Mouse (Mus musculus) telencephalon, adult 2 months (tissue): ENCODE data around the gene Mfn2.
A peak's percentile ranks its signal among the peaks of the same experiment; 100 is the strongest.

Source experiments
- DNase-seq: peaks from one replicate; pipeline ENCODE4 v3.0.0-alpha.2; 2011; ENCODE audit warnings: low read depth, low spot score

Gene Mfn2

GRCm38 (mm10) chr4:147918459-147919121, 14.1 kb upstream of the Mfn2 start:
- DNase-seq, result no peak

- DNase-seq, result no peak
Observed at GRCm38 (mm10) chr4:147909486-147909885, 5.0 kb upstream of the Mfn2 start.

- no peak for DNase-seq
Observed at GRCm38 (mm10) chr4:147906230-147906629, 1.7 kb upstream of the Mfn2 start.

- DNase-seq, result no peak
Observed at GRCm38 (mm10) chr4:147905090-147905659, 671 bp upstream of the Mfn2 start.

GRCm38 (mm10) chr4:147903601-147904000, 903 bp downstream of the Mfn2 start:
- DNase-seq, result no peak

GRCm38 (mm10) chr4:147902906-147903500, 1.5 kb downstream of the Mfn2 start:
- no peak for DNase-seq

- no peak for DNase-seq
Observed at GRCm38 (mm10) chr4:147900452-147900851, 4.1 kb downstream of the Mfn2 start.

GRCm38 (mm10) chr4:147897348-147897747, 7.2 kb downstream of the Mfn2 start:
- peak; percentile 59 for DNase-seq

GRCm38 (mm10) chr4:147896411-147896810, 8.1 kb downstream of the Mfn2 start:
- DNase-seq, result no peak

GRCm38 (mm10) chr4:147895815-147896330, 8.6 kb downstream of the Mfn2 start:
- no peak for DNase-seq

GRCm38 (mm10) chr4:147890341-147890740, 14.2 kb downstream of the Mfn2 start:
- no peak for DNase-seq

- DNase-seq, result no peak
Observed at GRCm38 (mm10) chr4:147888237-147888636, 16.3 kb downstream of the Mfn2 start.

- DNase-seq, result no peak
Observed at GRCm38 (mm10) chr4:147887277-147887676, 17.2 kb downstream of the Mfn2 start.

GRCm38 (mm10) chr4:147886158-147886557, 18.3 kb downstream of the Mfn2 start:
- no peak for DNase-seq

GRCm38 (mm10) chr4:147884138-147884537, 20.4 kb downstream of the Mfn2 start:
- DNase-seq, result no peak

- no peak for DNase-seq
Observed at GRCm38 (mm10) chr4:147883041-147883440, 21.5 kb downstream of the Mfn2 start.

GRCm38 (mm10) chr4:147881792-147882191, 22.7 kb downstream of the Mfn2 start:
- no peak for DNase-seq

- DNase-seq, result no peak
Observed at GRCm38 (mm10) chr4:147879865-147880264, 24.6 kb downstream of the Mfn2 start.

- DNase-seq, result no peak
Observed at GRCm38 (mm10) chr4:147879456-147879855, 25.0 kb downstream of the Mfn2 start.

- no peak for DNase-seq
Observed at GRCm38 (mm10) chr4:147878537-147878936, 26.0 kb downstream of the Mfn2 start.

GRCm38 (mm10) chr4:147875852-147876575, 28.5 kb downstream of the Mfn2 start:
- no peak for DNase-seq

- no peak for DNase-seq
Observed at GRCm38 (mm10) chr4:147869238-147869637, 35.3 kb downstream of the Mfn2 start.
